Mouse (Mus musculus): Measurements from ENCODE around the gene Men1. TPM values are rescaled to one million over a fixed set of nuclear protein-coding genes. Genes with fewer than 3 reads are reported as not detected.

The Men1 gene
- polyA plus RNA-seq, 1 experiment = 84.1 TPM

DNA sequence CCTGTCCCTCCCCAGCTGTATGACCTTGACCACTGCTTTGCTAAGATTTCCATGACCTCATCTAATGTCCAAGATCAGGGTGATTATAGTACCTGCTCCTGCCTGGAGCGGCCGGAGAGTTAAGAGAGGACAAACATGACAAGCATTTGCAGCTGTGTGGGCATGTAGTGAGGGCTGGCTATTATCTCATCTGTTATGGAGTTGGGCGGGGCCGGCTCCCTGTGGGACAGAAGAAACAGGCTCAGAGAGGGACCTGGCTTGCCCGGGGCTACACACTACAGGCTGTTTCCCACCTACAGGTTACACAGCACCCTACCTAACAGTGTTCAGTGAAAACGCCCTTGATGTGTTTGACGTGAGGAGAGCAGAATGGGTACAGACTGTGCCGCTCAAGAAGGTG, 13.4 kb upstream of the Men1 start:
- TF ChIP-seq CTCF (IDR thresholded peaks at IDR 0.05; ENCODE audit: borderline replicate concordance, insufficient read depth, low read depth, low read length) (no peak), POLR2A (IDR thresholded peaks at IDR 0.05; ENCODE audit: borderline replicate concordance, insufficient read depth, low read length) (no peak)
- H3K4me1 ChIP-seq (ENCODE audit: control insufficient read depth, insufficient read depth, low read length) = peaks cover 2% of the 10 kb centered on the region
- no peak overlapping the region for H3K27ac ChIP-seq (ENCODE audit: insufficient read depth, low read length)
- no peak overlapping the region for H3K4me3 ChIP-seq (replicated peaks; ENCODE audit: insufficient read depth, low read depth, low read length)
- WGBS = 86% methylated on average over 8 of the region's 8 CpGs
- DNase-seq = no peak
- H3K27me3 ChIP-seq (ENCODE audit: control insufficient read depth, insufficient read depth, low read length) = no peaks in the 10 kb centered on the region

DNA sequence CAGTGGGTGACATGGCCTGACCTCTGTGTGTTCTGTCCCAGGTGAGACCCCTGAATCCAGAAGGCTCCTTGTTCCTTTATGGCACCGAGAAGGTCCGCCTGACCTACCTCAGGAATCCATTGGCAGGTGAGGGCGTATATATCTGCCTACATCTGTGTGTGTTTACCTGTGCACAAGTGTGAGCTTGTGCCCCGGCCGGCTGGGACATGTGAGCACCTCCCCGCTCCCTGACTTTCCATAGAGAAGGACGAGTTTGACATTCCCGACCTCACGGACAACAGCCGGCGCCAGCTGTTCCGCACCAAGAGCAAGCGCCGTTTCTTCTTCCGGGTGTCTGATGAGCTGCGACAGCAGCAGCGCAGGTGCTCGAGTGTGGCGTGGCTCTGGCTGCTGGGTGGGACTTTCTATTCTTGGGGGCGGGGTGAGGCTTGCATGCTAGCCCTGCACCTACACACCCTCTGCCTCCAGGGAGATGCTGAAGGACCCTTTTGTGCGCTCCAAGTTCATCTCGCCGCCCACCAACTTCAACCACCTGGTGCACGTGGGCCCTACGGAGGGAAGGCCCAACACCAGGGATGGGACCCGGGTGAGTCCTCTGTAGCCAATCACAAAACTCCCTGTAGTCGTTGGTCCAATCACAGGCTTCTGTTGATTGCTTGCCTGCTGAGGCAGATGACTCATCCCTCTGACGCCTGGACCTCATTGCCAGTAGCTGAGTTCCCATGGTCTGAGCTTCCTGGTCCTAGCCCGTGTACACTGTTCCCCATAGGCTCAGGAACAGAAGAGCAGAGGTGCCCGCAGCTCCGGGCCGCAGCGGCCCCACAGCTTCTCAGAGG, 12.8 kb upstream of the Men1 start:
- H3K4me1 ChIP-seq (ENCODE audit: control insufficient read depth, insufficient read depth, low read length) = peaks cover 2% of the 10 kb centered on the region; the same call in 1 of the 2 replicates
- H3K4me3 ChIP-seq (replicated peaks; ENCODE audit: insufficient read depth, low read depth, low read length) = no peak overlapping the region
- H3K27ac ChIP-seq (ENCODE audit: insufficient read depth, low read length) = no peak overlapping the region
- peak; percentile 27 to 62 for DNase-seq
- no peaks in the 10 kb centered on the region for H3K27me3 ChIP-seq (ENCODE audit: control insufficient read depth, insufficient read depth, low read length)
- WGBS = 77% methylated on average over 33 of the region's 33 CpGs
- TF ChIP-seq CTCF (IDR thresholded peaks at IDR 0.05; ENCODE audit: borderline replicate concordance, insufficient read depth, low read depth, low read length) = no peak
- no peak for TF ChIP-seq POLR2A (IDR thresholded peaks at IDR 0.05; ENCODE audit: borderline replicate concordance, insufficient read depth, low read length)

DNA sequence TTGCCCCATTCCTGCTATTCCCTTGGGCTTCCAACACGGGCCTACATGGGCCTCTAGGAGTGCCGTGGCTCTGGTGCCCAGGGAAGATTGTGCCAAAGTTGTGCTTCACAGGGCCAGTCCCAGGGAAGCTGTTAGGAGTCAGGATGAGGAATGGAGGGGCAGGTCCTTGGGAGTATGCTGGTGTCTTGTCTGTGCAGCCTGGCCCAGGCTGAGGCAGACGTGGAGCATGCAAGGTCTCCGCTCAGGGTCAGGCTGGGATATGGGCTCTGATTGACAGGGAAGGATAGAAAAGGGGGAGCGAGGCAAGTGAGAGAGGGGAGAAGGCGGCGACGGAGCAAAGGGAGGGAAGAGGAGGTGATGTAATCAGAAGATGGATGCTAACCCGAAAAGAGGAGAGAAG, 10.0 kb upstream of the Men1 start:
- no peak overlapping the region for H3K4me3 ChIP-seq (replicated peaks; ENCODE audit: insufficient read depth, low read depth, low read length)
- no peak for DNase-seq
- WGBS = 77% methylated on average over 9 of the region's 9 CpGs
- TF ChIP-seq CTCF (IDR thresholded peaks at IDR 0.05; ENCODE audit: borderline replicate concordance, insufficient read depth, low read depth, low read length) (no peak), POLR2A (IDR thresholded peaks at IDR 0.05; ENCODE audit: borderline replicate concordance, insufficient read depth, low read length) (no peak)
- no peak overlapping the region for H3K27ac ChIP-seq (ENCODE audit: insufficient read depth, low read length)
- no peaks in the 10 kb centered on the region for H3K27me3 ChIP-seq (ENCODE audit: control insufficient read depth, insufficient read depth, low read length)
- H3K4me1 ChIP-seq (ENCODE audit: control insufficient read depth, insufficient read depth, low read length) = peaks cover 2% of the 10 kb centered on the region; the same call in 1 of the 2 replicates

DNA sequence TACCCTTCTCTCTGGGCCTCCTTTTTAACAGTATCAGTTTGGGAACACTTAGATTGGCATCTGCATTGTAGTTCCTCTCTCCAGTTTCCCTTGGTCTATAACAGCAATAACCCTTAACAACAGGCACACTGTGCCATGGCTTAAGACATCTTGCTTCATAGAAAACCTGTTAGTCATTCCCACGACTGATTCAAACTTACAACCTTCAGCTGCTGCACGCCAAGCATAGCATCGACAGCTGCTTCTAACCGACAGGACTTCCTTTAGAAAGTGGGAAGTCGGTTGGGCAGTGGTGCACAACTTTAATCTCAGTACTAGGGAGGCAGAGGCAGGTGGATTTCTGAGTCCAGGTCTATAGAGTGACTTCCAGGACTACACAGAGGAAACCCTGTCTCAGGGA, 3.6 kb upstream of the Men1 start:
- TF ChIP-seq CTCF (IDR thresholded peaks at IDR 0.05; ENCODE audit: borderline replicate concordance, insufficient read depth, low read depth, low read length) (no peak), POLR2A (IDR thresholded peaks at IDR 0.05; ENCODE audit: borderline replicate concordance, insufficient read depth, low read length) (no peak)
- Histone ChIP-seq H3K27me3 (ENCODE audit: control insufficient read depth, insufficient read depth, low read length) (no peaks in the 10 kb centered on the region), H3K4me3 (replicated peaks; ENCODE audit: insufficient read depth, low read depth, low read length) (no peak overlapping the region), H3K27ac (ENCODE audit: insufficient read depth, low read length) (no peak overlapping the region), H3K4me1 (ENCODE audit: control insufficient read depth, insufficient read depth, low read length) (peaks cover 3% of the 10 kb centered on the region; the same call in 1 of the 2 replicates)
- DNase-seq = no peak
- 55% methylated on average over 5 of the region's 5 CpGs for WGBS

DNA sequence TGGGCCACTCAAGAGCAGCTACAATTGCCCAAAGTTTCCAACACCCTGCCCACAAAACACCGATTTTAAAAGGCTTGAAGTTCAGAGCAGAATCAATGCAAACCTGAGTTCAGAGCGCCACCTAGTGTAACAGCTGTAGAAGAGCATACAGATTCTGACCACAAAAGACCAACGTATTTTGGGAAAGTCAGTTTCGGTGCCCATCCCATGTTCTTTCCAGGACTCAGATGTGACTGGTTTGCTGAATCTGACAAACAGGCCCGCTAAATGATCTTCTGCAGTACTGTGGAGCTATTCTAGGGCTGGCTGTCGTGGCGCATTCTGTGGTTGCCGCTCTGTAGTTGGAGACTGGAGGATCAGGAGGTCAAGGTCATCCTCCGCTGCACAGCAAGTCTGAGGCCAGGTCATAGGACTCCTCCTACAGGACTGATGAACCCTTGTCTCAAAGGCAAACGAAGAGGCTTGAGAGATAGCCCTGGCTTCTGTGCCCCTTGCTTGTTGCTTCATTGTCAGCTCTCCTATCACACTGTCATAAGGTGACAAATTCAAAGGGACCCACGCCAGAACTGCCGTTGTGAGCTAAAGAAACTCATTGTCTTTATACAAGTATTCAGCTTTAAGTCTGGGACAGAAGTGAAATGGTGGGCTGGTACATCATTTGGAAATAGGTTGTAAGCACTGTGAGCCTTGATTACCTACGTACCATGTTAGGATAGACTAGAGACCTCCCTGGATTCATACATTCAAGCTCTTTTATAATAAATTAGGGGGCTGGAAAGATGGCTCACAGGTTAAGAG, 2.9 kb upstream of the Men1 start:
- H3K27ac ChIP-seq (ENCODE audit: insufficient read depth, low read length) = no peak overlapping the region
- WGBS = 20% methylated on average over 13 of the region's 13 CpGs
- no peak overlapping the region for H3K4me3 ChIP-seq (replicated peaks; ENCODE audit: insufficient read depth, low read depth, low read length)
- no peaks in the 10 kb centered on the region for H3K27me3 ChIP-seq (ENCODE audit: control insufficient read depth, insufficient read depth, low read length)
- peak; percentile 56 to 69 for DNase-seq
- TF ChIP-seq CTCF (IDR thresholded peaks at IDR 0.05; ENCODE audit: borderline replicate concordance, insufficient read depth, low read depth, low read length) (peak; percentile 65), POLR2A (IDR thresholded peaks at IDR 0.05; ENCODE audit: borderline replicate concordance, insufficient read depth, low read length) (no peak)
- H3K4me1 ChIP-seq (ENCODE audit: control insufficient read depth, insufficient read depth, low read length) = peaks cover 9% of the 10 kb centered on the region

DNA sequence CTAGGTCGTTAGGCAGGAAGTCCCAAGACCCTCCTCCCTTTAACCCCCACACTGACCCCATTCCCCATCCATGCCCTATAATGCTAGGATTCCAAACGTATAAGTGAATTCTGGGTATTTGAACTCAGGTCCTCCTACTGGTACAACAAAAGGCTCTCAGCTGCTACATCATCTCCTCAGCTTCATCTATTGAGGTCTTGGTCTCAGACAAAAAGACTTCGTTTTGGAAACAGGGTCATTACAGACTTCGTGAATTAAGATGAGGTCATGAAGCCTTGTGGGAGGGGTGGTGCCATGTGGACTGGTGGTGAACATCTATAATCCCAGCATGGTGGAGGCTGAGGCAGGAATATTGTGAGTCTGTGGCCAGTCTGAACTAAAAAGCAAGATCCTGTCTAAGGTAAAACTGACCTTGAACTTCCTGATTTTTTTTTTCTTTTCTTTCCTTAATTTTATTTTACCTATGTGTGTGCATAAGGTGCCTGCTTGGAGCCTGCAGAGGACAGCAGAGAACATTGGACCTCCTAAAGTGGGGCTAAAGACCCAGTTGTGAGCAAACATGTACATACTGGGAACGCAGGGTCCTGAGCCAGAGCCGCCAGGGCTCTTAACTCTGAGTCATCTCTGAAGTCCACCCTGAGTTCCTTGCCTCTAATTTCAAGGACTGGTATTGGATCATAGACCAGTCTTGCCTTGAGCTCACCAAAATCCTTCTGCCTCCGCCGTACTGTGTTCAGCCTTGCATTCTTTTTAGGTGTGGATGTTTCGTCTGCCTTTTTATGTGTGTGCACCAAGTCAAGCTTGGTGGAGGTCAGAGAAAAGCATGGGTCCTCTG, 801 bp upstream of the Men1 start:
- peak in 1 of 2 experiments; percentile 14 for DNase-seq
- WGBS = 68% methylated on average over 9 of the region's 9 CpGs
- H3K27ac ChIP-seq (ENCODE audit: insufficient read depth, low read length) = no peak overlapping the region
- H3K4me3 ChIP-seq (replicated peaks; ENCODE audit: insufficient read depth, low read depth, low read length) = no peak overlapping the region
- peaks cover 12% of the 10 kb centered on the region for H3K4me1 ChIP-seq (ENCODE audit: control insufficient read depth, insufficient read depth, low read length)
- no peak for TF ChIP-seq POLR2A (IDR thresholded peaks at IDR 0.05; ENCODE audit: borderline replicate concordance, insufficient read depth, low read length)
- no peak for TF ChIP-seq CTCF (IDR thresholded peaks at IDR 0.05; ENCODE audit: borderline replicate concordance, insufficient read depth, low read depth, low read length)
- no peaks in the 10 kb centered on the region for H3K27me3 ChIP-seq (ENCODE audit: control insufficient read depth, insufficient read depth, low read length)

DNA sequence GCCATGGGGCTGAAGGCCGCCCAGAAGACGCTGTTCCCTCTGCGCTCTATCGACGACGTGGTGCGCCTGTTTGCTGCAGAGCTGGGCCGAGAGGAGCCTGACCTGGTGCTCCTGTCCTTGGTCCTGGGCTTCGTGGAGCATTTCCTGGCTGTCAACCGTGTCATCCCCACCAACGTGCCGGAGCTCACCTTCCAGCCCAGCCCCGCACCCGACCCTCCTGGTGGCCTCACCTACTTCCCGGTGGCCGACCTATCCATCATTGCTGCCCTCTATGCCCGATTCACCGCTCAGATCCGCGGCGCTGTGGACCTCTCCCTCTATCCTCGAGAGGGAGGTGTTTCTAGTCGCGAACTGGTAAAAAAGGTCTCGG, 664 bp downstream of the Men1 start:
- TF ChIP-seq POLR2A (IDR thresholded peaks at IDR 0.05; ENCODE audit: borderline replicate concordance, insufficient read depth, low read length) = no peak
- TF ChIP-seq CTCF (IDR thresholded peaks at IDR 0.05; ENCODE audit: borderline replicate concordance, insufficient read depth, low read depth, low read length) = no peak
- under 1% methylated on average over 25 of the region's 25 CpGs for whole genome bisulfite sequencing
- Histone ChIP-seq H3K4me3 (replicated peaks; ENCODE audit: insufficient read depth, low read depth, low read length) (peak overlapping the region; percentile 68), H3K27me3 (ENCODE audit: control insufficient read depth, insufficient read depth, low read length) (no peaks in the 10 kb centered on the region), H3K4me1 (ENCODE audit: control insufficient read depth, insufficient read depth, low read length) (peaks cover 12% of the 10 kb centered on the region), H3K27ac (ENCODE audit: insufficient read depth, low read length) (peak overlapping the region; percentile 53; the same call in 1 of the 2 replicates)
- DNase-seq = peak; percentile 40 to 54

All from cerebellum, adult 2 months (tissue).